Mouse (Mus musculus) layer of hippocampus, postnatal 10 days (tissue): ENCODE measurements around the gene Gm44596. TPM values are rescaled to one million over a fixed set of nuclear protein-coding genes. Genes with fewer than 3 reads are reported as not detected.
"Not testable (repeated sequence)": the region's sequence is repeated elsewhere in the genome, so short reads cannot be mapped to it uniquely, and the experiment has no call there.

ENCODE experiments used
- DNase-seq, 2 experiments: peaks; one replicate each; pipeline ENCODE4 v3.0.0; 2021; ENCODE audit warnings: low spot score in 2 of 2
- total RNA-seq, 2 experiments: library from RNA; stranded (reverse); gene quantifications; 2 replicates each; pipeline ENCODE4 v1.2.3; 2021

The Gm44596 gene
- total RNA-seq, 2 experiments from 2014 or later = 1.3 TPM; not detected in 1

DNA sequence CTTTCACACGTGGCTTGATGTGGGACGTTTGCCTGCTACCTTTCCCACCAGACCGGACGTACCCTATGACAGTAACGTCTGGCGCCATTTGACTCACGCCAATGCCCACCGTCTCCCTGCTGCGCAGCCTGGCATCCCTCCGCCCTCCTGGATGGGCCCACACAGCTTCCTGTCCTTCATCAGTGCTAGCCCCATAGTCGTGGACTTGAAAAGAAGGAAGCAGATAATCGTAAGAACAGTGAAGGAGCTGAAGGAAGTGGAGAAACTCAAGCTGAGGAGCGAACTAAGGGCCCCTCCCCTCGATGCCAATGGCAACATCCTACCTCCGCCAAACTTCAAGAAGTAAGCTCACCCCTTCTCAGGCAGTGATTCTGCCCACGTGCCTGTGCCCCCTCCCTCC is 4.3 kb downstream of the Gm44596 start:
- no peak for DNase-seq

DNA sequence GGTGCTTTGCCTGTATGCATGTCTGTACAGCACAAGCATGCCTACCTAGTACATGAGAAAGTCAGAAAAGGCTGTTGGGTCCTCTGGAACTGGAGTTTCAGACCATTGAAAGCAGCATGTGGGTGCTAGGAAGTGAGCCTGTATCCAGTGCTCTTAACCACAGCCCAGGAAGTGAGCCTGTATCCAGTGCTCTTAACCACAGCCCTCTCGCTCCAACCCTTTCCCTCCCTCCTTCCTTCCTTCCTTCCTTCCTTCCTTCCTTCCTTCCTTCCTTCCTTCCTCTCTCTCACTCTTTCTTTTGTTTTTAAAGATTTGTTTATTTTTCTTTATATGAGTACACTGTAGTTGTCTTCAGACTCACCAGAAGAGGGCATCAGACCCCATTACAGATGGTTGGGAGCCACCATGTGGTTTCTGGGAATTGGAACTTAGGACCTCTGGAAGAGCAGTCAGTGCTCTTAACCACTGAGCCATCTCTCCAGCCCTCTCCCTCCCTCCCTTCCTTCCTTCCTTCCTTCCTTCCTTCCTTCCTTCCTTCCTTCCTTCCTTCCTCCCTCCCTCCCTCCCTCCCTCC is 5.4 kb downstream of the Gm44596 start:
- DNase-seq = not testable (repeated sequence)

DNA sequence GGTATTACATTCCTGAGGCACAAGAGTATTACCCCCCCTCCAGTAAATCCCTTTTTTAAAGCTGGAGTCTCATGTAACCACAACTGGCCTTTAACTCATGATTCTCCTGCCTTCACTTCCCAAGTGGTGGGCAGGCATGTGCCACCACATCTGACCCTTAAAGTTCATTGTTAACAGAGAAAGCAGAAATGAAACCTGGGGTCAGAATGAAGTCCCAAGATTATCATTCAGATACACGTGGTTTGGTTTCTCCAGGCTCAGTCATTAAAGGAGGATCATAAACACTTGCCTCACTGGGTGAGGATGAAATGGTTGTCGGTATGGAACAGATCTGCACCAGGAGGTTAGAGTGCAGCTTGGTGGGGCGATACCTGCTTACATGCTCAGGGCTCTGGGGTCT is 6.0 kb downstream of the Gm44596 start:
- no peak for DNase-seq

DNA sequence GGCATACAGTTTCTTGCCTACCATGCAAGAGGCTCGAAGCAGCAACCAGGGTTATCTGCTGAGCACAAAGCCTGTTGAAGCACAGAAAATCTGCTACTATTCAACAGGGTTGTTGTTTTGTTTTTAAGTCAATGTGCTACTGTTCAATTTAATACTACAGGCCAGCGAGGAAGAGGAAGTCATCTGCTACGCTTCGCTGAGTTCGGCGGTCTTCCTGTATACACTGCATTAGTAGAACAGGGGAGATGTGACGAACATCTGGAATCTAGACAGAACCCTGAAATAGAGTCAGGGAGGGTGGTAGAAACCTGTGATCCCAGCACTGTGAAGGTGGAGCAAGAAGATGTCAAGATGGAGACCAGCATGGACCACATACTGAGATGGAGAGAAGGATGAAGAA is 8.4 kb downstream of the Gm44596 start:
- no peak for DNase-seq

DNA sequence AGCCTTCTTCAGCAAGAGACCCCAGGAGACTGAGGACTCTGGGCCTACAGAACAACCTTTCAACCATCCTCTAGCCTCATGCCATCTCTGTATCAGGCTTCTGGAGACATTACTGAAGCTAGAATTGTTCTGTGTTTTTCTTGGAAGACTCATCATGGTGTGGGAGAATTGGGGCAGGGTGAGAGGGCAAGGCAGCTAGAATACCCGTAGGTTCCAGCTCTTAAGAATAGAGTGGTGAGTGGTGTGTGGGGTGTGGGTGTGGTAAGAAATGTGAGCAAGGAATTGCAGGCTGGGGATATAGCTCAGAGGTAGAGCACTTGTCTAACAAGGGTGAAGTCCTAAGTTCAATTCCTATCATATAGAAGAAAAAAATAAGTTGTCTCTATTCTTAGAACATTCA is 9.7 kb downstream of the Gm44596 start:
- DNase-seq = no peak

DNA sequence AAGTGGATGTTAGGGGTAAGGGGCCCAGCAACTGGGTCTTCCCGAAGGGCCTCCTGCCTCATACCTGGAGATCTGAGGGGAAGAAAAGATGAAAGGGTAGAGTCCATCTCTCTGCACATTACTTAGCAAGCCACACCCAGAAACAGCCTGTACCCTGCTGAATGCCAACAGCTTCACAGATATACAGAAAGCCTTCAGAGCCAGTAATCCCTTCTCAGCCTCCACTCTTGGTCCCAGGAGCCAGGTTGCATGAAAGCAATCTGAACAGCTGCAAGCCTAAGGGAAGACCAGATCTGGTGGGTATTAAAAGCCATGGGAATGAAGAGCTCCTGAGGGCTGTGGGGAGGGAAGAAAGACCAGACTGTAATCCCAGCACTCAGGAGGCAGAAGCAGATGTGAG is 13.9 kb downstream of the Gm44596 start:
- DNase-seq = no peak

DNA sequence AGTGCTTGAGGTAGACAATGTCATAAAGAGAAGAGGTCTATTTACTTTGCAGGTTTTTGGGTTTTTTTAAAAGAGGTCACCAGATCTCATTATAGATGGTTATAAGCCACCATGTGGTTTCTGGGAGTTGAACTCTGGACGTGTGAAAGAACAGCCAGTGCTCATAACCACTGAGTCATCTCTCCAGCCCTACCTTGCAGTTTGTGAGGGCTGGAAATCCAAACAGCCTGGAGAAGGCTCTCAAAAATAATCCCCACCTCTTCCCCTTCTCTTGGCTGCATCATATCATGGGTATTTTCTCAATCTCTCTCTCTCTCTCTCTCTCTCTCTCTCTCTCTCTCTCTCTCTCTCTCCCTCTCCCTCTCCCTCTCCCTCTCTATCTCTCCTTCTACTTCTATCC is 15.4 kb downstream of the Gm44596 start:
- DNase-seq = no peak

DNA sequence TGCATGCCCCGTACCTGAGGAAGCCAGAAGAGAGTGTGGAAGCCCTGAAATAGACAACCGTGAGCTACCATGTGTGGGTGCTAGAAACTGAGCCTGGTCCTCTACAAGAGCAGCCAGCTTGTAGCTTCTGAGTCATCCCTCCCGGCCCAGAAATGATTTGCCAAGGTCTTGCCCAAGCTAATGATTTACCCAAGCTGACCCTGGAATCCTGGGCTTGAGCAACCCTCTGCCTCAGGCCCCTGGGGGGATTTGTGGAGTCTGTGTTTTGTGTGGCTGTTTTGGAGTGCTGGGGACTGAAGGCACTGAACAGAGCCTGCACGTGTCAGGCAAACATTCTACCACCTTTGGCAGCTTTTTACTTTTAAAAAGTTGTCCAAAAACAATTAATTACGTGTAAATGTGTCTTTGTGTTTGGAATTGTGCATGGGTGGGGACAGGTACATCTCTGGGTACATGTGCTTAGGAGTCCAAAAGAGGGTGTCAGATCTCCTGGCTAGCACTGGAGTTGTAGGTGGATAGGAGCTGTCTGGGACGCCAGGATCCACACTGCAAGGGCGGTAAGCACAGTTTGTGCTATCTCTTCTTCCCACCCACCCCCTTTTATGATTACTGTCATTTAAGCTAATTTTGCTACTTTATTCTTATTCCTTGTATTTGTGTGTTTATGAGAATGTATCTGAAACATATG is 22.4 kb downstream of the Gm44596 start:
- no peak for DNase-seq

DNA sequence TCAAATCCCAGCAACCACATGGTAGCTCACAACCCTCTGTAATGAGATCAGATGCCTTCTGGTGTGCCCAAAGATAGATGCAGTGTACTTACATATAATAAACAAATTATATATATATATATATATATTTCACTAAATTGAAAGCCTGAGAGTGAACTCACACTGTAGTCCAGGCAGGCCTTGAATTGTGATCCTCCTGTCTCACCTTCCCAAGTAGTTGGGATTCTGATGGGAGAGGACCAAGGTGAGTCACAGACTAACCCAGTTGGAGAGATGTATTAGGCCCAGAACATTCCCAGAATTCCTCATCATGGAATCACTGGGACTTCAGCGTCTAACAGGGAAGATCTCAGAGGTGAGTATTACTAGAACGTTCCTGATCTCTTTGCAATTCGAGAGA is 23.7 kb downstream of the Gm44596 start, which contains the start of gene Nrip2:
Nrip2 (plus strand) TSS at position 301 of the 400 bp plus-strand sequence.
- no peak for DNase-seq

DNA sequence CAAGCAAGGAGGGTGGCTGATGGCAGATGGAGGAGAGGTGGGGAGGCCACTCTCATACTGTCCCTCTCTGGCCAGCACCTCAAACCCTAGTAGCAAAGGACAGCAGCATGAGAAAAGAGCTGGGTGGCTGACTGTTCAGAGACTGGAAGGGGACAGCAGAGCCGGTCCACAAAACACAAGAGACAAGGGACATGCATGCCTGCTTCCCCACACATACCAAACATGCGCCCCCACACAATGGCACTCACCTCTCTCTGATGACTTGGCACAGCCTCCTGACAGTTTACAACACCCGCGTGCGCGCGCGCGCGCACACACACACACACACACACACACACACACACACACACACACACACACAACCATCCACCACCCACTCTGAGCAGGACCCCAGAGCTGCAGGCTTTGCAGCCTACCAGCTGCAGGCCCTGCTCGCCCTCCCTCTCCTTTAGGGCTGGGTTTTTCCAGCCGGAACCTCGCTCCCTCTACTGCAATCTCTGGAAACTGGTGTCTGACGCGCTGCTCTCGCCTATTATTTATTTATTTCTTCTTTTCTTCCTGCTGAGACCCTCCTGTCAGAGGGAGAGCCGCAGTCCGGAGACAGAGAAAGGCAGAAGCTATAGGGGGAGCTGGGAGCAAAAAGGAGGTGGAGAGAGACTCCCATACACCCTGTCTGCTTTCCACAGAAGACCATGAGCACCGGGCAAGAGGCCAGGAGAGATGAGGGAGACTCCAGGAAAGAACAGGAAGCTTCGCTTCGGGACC is 24.3 kb downstream of the Gm44596 start:
- DNase-seq = peak; percentile 43 to 55

DNA sequence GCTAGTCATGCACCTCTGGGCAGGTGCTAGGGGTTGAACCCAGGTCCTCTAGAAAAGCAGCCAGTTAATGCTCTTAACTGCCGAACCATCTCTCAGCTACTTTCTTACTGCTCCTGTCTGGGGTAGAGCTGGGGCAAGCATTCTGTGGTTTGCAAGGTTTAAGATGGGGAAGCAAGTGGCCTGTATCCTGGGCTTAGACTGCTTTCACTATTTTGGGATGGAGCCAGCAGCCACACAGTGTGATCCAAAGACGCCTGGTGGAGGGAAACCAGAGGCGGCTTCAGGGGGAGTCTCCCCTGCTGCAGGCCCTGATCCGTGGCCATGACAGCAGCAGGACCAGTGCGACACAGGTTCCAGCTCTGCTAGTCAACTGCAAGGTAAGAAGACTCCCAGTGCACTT is 29.4 kb downstream of the Gm44596 start:
- no peak for DNase-seq

DNA sequence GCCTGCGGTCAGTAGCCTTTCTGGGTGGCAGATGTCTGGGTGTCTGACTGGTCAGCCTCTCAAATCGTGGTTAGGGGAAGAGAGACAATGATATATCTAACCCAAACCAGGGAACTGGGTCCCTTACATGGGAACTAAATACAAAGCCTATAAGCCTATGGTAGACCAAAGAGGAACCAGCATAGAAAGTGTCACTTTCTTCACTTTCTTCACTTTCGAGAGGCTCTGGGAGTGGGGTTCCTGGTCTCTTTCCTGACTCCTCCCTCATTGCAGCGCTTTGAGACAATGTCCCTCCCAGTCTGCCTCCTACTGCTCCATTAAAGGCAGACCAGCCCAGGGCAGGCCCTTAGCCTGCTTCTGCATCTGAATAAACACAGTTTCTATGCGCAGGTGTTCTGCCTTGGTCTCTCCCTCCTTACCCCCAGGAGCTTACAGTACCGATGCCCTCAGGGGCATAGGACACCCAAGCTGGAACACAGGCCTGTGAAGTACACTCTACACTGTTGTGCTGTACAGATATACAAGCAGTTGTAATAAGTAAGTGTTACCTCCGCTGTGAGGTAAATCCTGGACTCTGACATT is 33.3 kb downstream of the Gm44596 start:
- DNase-seq = no peak

DNA sequence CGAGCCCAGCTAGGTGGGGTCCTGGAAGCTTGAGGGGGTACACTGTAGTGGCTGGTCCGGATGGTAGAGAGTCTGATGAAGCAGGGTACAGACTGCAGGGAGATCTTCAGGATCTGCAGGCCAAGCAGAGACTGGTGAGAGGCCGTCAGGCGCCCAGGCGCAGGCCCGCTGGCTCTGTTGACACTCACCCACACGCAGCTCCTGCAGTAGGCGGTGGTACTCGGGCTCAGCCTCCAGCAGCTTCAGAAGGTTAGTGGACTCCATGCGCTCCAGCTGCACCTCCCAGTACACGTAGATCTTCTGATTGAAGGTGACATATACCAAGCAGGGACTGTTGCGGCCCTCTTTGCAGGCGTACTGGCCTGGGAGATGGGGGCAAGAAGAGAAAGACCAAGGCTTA is 35.0 kb downstream of the Gm44596 start:
- DNase-seq = no peak

DNA sequence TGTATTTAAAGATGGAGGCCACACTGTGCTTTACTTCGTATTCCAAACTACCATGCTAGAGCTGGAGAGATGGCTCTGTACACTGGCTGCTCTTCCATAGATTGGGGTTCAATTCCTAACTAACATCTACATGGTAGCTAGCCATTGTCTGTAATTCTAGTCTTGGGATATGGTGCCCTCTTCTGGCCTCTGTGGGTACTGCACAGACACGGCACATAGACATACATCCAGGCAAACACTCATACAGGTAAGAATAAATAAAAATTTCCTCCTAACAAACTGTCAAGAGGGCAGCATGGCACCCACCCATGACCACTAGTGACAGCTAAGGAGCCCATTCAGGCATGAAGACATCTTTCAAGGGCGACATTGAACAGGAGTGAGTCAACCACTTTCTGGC is 35.8 kb downstream of the Gm44596 start:
- peak; percentile 88 to 89 for DNase-seq

DNA sequence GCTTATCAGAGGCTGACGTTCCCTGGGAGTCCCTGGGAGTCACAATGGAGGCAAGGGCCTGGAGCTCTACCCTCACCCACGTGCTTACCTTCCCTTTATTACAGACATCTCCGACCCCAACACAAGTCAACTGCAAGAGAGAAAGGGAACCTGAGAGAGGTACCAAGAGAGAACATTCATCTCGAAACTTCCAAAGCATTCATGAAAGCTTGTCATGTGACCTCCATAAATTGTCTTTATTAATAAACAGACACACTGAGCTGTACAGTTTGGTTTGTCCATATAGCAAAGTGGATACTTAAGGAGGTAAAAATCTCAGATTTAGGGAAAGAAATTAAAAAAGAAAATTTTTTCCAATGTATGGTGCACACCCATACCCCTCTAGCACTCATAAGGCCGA is 40.9 kb downstream of the Gm44596 start:
- no peak for DNase-seq

DNA sequence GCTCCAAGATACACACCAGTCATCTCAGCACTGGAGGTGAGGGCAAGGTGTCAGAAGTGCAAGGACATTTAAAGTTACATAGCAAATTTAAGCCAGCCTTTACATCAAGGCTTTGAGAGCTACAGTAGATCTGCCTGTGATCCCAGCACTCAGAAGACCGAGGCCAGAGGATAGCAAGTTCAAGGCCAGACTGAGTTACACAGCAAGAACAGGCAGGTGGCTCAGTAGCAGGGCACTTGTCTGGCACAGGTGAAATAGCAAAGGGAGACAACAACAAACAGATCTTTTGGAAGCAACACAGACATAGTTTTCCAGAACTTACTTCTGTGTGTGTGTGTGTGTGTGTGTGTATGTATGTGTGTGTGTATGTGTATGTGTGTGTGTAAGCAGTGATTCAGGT is 42.8 kb downstream of the Gm44596 start:
- no peak for DNase-seq

DNA sequence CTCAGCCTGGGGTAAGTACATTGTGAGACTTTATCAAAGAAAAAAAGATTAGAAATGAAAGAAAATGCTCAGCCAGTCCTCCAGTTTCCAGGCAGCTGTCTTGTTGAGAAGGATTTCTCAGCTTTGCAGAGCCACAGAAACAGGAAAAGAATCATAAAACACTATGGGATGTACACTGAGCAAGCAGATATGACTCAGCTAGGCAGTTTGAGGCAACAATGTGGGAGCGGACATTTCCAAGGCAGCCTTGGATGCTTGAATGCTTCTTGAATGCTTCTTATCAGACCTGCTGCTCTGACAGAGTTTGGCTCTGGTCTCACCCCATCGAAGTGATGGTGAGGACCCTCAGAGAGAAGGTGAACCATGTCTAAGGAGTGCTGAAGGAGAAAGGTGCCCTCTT is 45.7 kb downstream of the Gm44596 start:
- no peak for DNase-seq

DNA sequence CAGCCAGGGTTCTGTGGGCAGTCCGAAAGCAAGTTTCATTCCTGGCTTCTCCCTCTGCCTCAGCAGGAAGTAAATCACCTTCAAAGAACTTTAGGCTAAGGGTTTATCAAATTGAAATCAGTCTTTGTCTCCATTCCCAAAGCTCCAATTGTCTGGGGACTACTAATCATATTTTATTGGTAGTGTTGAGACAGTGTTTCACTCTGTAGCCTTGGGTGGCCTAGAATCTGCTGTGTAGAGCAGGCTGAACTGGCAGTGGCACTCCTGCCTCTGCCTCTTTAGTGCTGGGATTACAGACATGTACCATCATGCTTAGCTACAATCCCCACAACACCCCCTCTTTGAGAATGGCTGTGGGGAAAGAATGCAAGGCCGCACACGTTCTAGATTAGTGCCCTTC is 46.2 kb downstream of the Gm44596 start:
- DNase-seq = no peak

DNA sequence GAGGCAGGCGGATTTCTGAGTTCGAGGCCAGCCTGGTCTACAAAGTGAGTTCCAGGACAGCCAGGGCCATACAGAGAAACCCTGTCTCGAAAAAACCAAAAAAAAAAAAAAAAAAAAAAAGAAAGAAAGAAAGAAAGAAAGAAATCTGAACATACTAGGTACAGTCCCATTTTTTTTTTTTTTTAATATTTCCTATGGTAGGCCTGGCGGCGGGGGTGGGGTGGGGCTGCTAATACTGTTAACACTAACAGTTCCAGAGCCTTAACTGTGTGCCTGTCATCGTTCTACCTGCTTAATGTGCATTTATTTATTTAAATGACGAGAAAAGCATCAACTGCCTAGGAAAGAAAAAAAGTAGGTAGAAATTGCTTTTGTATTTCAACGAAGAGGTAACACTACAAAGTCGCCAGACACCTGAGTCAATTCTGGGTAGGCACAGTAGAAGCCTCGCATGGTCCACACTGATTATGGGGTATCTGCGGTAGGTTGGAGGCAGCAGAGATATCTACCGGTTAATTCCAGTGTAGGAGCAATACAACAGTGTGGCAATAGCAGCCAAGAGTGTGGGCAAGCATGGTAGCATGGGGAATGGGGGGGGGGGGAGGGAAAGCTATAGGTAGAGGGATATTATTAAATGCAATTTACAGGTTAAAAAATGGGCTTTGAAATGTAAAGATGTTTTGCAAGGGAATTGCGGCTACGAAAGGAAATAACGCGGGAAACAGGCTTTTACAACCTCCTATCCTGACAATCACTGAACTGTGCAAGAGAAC is 48.4 kb downstream of the Gm44596 start:
- DNase-seq = no peak

DNA sequence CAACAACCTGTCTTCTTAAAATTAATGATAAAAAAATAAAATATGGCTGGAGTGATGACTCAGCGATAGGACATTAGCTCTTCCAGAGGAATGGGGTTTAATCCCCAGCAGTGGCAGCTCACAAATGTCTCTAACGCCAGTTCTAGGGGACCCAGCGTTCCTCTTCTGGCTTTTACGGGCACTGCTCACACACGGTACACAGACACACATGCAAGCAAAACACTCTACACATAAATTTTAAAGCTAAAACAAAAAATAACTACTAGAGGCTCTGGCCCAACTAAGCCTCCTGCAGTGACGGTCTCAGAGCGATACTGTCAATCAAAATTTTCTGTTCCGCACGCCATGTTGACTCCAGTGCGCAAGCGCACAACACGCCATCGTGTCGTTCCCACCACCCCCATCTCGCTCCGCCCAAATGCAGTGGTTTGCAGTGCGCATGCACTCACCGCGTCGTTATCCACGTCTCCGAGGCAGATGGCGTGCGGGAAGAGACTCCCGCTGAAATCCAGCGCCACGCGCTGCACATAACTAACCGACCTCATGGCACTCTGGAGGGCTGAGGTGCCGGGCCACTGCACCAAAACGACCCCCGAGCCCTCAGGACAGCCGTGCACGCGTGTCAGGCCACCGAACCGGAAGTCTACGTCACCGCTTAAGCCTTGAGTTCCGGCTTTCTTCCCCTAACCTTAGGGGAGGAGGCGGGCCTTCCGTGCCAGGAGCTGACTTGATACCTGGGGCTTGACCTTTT is 49.1 kb downstream of the Gm44596 start, which contains the start of gene Itfg2:
Itfg2 (minus strand) TSS at position 663 of the 751 bp plus-strand sequence.
- peak; percentile 95 to 96 for DNase-seq

DNA sequence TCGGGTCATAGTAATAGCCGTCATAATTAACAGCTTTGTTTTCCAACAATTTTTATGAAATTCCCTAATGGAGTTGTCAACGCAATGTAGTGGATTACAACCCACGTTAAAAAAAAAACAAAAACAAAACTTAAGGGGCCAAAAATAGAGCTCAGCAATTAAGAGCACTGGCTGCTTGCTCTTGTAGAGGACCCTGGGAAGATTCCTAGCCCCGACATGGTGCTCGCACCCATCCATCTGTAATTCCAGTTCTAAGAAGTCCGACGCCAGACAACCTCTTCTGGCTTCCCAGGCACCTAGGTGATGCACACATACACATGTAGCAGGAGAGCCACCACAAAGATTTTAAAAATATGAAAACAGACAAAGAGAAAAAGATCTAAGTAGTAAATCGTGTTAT is 49.7 kb downstream of the Gm44596 start:
- DNase-seq = no peak
